Mouse (Mus musculus) lung, postnatal 0 days (tissue): ENCODE measurements at regions not wholly inside any gene's neighbourhood (a gene's known extent, or its start where the extent isn't known, plus 50 kb on each side); places are given as distances from the start of the nearest gene placed in this dataset.

Source experiments
- CTCF ChIP-seq: IDR thresholded peaks from 2 replicates; pipeline ENCODE4 v1.5.1; 2016; ENCODE audit warnings: antibody characterized with exemption, mild to moderate bottlenecking
- EP300 ChIP-seq: IDR thresholded peaks from 2 replicates; pipeline ENCODE4 v1.6.1; 2016; ENCODE audit warnings: antibody characterized with exemption, mild to moderate bottlenecking, control low read depth

DNA sequence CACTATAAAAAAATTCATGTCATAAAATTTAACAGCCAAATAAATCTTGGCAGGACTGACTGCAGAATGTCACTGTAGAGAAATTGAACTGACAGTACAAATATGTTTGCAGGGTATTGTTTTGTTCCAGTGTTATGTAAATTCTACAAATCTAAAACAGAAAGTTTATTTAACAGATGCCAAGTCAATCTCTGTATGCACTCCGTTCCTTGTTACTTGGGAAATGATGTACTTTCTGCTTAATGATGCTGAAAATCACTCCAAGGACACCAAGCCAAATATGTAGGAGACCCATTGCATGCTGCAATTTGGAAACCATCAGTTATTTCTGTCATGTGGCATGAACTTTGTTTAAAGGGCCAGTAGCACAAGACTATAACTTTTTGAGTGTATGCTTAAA lies 182.3 kb upstream of the Neil3 start:
- 0 out of 2 replicates have a peak, but pooled peaks have one; percentile 16 for TF ChIP-seq EP300
- TF ChIP-seq CTCF: no peak
